Mouse (Mus musculus) small intestine, adult 10 weeks (tissue): ENCODE results near the gene Osbpl3. TPM values are rescaled to one million over a fixed set of nuclear protein-coding genes. Genes with fewer than 3 reads are reported as not detected.

Experiments
- polyA plus RNA-seq: library from polyadenylated mRNA; stranded (reverse); fragments of 350-450 nt; fragmentation: Illumina TruSeq; extraction: RNeasy Lipid Tissue Mini Kit (QIAGEN cat#74804); gene quantifications from one replicate; pipeline ENCODE4 v1.2.3, GENCODE M21; 2014; ENCODE audit warnings: low replicate concordance

The Osbpl3 gene
- polyA plus RNA-seq = 39.9 TPM

DNA sequence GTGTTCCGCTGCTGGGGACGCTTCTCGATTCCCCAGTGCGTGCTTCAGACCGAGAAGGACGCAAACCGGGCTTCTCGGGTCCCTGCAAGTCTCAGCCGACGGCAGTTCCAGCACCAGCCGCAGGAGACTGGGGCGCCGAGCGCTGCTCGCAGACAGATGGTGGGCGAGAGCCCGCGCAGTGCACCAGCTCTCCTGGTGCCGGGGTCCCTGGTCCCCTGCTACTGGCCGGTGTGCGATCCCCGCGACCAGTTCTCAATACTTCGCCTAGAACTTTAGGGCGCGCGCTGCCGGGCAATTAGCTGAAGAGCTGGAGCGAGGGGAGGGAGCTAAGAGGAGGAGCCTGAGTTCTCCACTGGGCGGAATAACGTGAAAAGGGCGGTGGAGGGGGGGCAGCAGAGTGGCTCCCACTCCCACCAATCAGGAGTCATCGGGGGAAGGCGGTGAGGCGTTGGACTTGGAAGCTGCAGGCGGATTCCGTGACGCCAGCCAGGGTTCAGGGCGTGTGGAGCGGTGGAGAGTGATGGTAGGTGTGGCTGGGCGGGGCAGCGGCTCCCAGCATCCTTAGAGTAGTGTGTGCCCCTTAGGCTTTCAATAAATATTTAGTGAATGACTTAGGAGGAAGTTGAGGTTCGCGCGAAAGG is at the start of gene Osbpl3:
Osbpl3 (minus strand) TSS at position 373 of the 641 bp plus-strand sequence.

DNA sequence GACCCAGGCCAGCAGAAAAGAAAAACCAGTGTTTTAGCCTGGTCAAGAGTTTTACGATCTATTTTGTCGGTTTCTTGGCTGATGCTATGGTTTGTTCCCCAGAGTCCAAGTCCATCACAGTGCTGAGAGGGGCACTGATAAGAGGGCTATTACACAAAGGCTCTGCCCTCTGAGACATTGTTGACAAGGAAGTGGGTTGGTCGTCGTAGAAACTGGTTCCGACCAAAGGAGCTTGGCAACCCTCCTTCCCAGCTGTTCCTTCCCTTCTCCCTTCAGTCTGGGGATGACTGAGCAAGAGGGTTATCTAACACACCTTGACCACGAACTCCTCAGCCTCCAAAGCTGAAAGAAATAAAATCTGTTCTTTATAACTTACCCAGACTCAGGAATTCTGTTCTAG is 192.3 kb downstream of the Osbpl3 start, which contains the start of gene Gsdme:
Gsdme (minus strand) TSS at position 193 of the 400 bp plus-strand sequence.

Other genes starting within 250 kb of the Osbpl3 start
- 8.1 TPM for gene Gsdme, start 192.3 kb downstream of the Osbpl3 start, polyA plus RNA-seq
- gene Cycs, start 110.3 kb upstream of the Osbpl3 start, polyA plus RNA-seq = 855 TPM
- gene 4921507P07Rik, start 140.4 kb upstream of the Osbpl3 start, polyA plus RNA-seq = 1.6 TPM
- not detected for gene Npvf, start 198.2 kb upstream of the Osbpl3 start, polyA plus RNA-seq